ENCODE assay signal across 10 mouse cellular contexts in genomic region chr14:62416742-62417134, GRCm38 (mm10). TPM values are rescaled to one million over a fixed set of nuclear protein-coding genes. Genes with fewer than 3 reads are reported as not detected.
DNase-seq lines count a peak whose midpoint lies in the region; ATAC-seq and TF ChIP-seq lines count a peak whose summit lies in the region.
"Had no signal": no experiment of that assay in that cellular context is flagged by ENCODE, and none has a peak within 500 bp of the region (broad histone marks: within the 10 kb centered on the region; RNA-seq: fewer than 3 reads in every experiment).

No protein-coding gene starts in this region.

- H3K4me2 ChIP-seq in heart, embryonic 12.5 days = no peak overlapping the region
- H3K4me2 ChIP-seq in liver, postnatal 0 days (ENCODE audit: low read depth, low read length) = no peak overlapping the region
- H3K4me2 ChIP-seq: limb, embryonic 15.5 days; stomach, embryonic 15.5 days had no signal

- H3K27me3 ChIP-seq in heart, embryonic 12.5 days (replicated peaks) = no peaks in the 10 kb centered on the region
- H3K27me3 ChIP-seq in liver, postnatal 0 days (ENCODE audit: insufficient read depth, low read length) = no peaks in the 10 kb centered on the region
- H3K27me3 ChIP-seq: limb, embryonic 15.5 days; stomach, embryonic 15.5 days had no signal

- no peaks in the 10 kb centered on the region for H3K36me3 ChIP-seq in heart, embryonic 12.5 days
- no peaks in the 10 kb centered on the region for H3K36me3 ChIP-seq in liver, postnatal 0 days (replicated peaks; ENCODE audit: insufficient read depth, low read length)
- H3K36me3 ChIP-seq: limb, embryonic 15.5 days; stomach, embryonic 15.5 days had no signal

- intact Hi-C loops in left cerebral cortex, postnatal 14 days (cut with DNase I) = no loop called here

- ATAC-seq in heart, embryonic 12.5 days (ENCODE audit: insufficient number of reproducible peaks, low FRiP score) = no peak
- no peak for ATAC-seq in liver, postnatal 0 days

- 0 out of 2 replicates have a peak, but pooled peaks cover 4% of the 10 kb centered on the region for H3K9me3 ChIP-seq in heart, embryonic 12.5 days (replicated peaks)
- no peaks in the 10 kb centered on the region for H3K9me3 ChIP-seq in liver, postnatal 0 days (ENCODE audit: low read length)
- H3K9me3 ChIP-seq: limb, embryonic 15.5 days; stomach, embryonic 15.5 days had no signal

- no peak overlapping the region for H3K4me3 ChIP-seq in heart, embryonic 12.5 days
- H3K4me3 ChIP-seq in liver, postnatal 0 days (ENCODE audit: low read depth, low read length) = no peak overlapping the region
- H3K4me3 ChIP-seq: limb, embryonic 15.5 days; stomach, embryonic 15.5 days had no signal

- H3K9ac ChIP-seq in heart, embryonic 12.5 days = no peak overlapping the region
- no peak overlapping the region for H3K9ac ChIP-seq in liver, postnatal 0 days (replicated peaks)
- H3K9ac ChIP-seq: limb, embryonic 15.5 days; stomach, embryonic 15.5 days had no signal

- H3K27ac ChIP-seq in heart, embryonic 12.5 days (ENCODE audit: poor library complexity, severe bottlenecking) = peak overlapping the region; percentile 68
- no peak overlapping the region for H3K27ac ChIP-seq in liver, postnatal 0 days (ENCODE audit: low read depth)
- H3K27ac ChIP-seq: limb, embryonic 15.5 days; stomach, embryonic 15.5 days had no signal

- peak; percentile 28 for DNase-seq in adrenal gland, postnatal 10 days
- DNase-seq in adrenal gland, postnatal 4 days (ENCODE audit: low spot score in 2 of 2) = no peak
- peak; percentile 96 for DNase-seq in brain, embryonic 14.5 days (ENCODE audit: low read depth)
- peak; percentile 54 to 67 for DNase-seq in left cerebral cortex, postnatal 14 days (ENCODE audit: low spot score in 2 of 2)
- peak; percentile 9 to 18 for DNase-seq in right cerebral cortex, postnatal 36 days (ENCODE audit: low spot score in 2 of 2)
- no peak for DNase-seq in liver, postnatal 0 days
- no peak for DNase-seq in kidney, postnatal 25 days

- TF ChIP-seq CTCF in brain, embryonic 14.5 days (IDR thresholded peaks at IDR 0.05; ENCODE audit: borderline replicate concordance, extremely low read depth, insufficient read depth, insufficient read length) = no peak
- TF ChIP-seq CTCF in liver, postnatal 0 days (IDR thresholded peaks at IDR 0.05; ENCODE audit: low read depth) = no peak

- no peak for TF ChIP-seq EP300 in liver, postnatal 0 days (IDR thresholded peaks at IDR 0.05; ENCODE audit: low read depth)

- TF ChIP-seq POLR2A in brain, embryonic 14.5 days (IDR thresholded peaks at IDR 0.05; ENCODE audit: borderline replicate concordance, extremely low read depth, insufficient read depth, insufficient read length, poor library complexity, severe bottlenecking) = no peak

- H3K4me1 ChIP-seq in heart, embryonic 12.5 days (replicated peaks) = peaks cover 23% of the 10 kb centered on the region
- H3K4me1 ChIP-seq in liver, postnatal 0 days (ENCODE audit: insufficient read depth) = no peaks in the 10 kb centered on the region
- H3K4me1 ChIP-seq: stomach, embryonic 15.5 days had no signal

- 7% methylated on average over 1 of the region's 1 CpGs for WGBS in heart, embryonic 12.5 days
- WGBS in liver, postnatal 0 days (ENCODE audit: insufficient replicate concordance) = 45% methylated on average over 1 of the region's 1 CpGs

RNA-seq across cellular contexts. Expression of gene Gucy1b2, which starts 39.4 kb away (rescaled TPM):
- under 1 TPM; 0.82 to 0.84 TPM for total RNA-seq in adrenal gland, postnatal 10 days (2021)
- total RNA-seq in adrenal gland, postnatal 4 days (2021) = 1 to 10 TPM; 1.2 to 1.4 TPM
- polyA plus RNA-seq in brain, embryonic 14.5 days (2012; rRNA removed) = 1.1 and 2.0 TPM in 2 replicates
- 0.06 TPM in 1 of 2 replicates, not detected in the other for polyA plus RNA-seq in heart, embryonic 12.5 days (2016; fragmentation: Nextera tagmentation; extraction: Ambion mirVana)
- total RNA-seq in left cerebral cortex, postnatal 14 days (2021) = under 1 TPM; 0.18 to 0.27 TPM
- polyA plus RNA-seq in liver, postnatal 0 days (2015; fragmentation: Nextera tagmentation; extraction: Ambion mirVana) = not detected in 2 replicates

Comparison
In these comparisons a context has a peak if more than half of its experiments do, and no peak if none do; other contexts are left out.
1. DNase-seq: peak in adrenal gland, postnatal 10 days (single experiment), brain, embryonic 14.5 days (single experiment), left cerebral cortex, postnatal 14 days (2 of 2) and right cerebral cortex, postnatal 36 days (2 of 2); none in adrenal gland, postnatal 4 days (0 of 2), liver, postnatal 0 days (single experiment) and kidney, postnatal 25 days (0 of 2).